Mouse (Mus musculus) right cerebral cortex, postnatal 10 days (tissue): ENCODE data around the gene Actn2.

Source experiments
- DNase-seq, 2 experiments: peaks; one replicate each; pipeline ENCODE4 v3.0.0; 2021; ENCODE audit warnings: low spot score in 2 of 2

Gene Actn2

GRCm38 (mm10) chr13:12257391-12258380 is 82.9 kb downstream of the Actn2 start, which contains the start of gene Mtr:
TSS of gene Mtr (minus strand) at chr13:12258113.
- DNase-seq = peak; percentile 98 to 99

GRCm38 (mm10) chr13:12256871-12257390 is 83.6 kb downstream of the Actn2 start:
- DNase-seq = no peak

DNA sequence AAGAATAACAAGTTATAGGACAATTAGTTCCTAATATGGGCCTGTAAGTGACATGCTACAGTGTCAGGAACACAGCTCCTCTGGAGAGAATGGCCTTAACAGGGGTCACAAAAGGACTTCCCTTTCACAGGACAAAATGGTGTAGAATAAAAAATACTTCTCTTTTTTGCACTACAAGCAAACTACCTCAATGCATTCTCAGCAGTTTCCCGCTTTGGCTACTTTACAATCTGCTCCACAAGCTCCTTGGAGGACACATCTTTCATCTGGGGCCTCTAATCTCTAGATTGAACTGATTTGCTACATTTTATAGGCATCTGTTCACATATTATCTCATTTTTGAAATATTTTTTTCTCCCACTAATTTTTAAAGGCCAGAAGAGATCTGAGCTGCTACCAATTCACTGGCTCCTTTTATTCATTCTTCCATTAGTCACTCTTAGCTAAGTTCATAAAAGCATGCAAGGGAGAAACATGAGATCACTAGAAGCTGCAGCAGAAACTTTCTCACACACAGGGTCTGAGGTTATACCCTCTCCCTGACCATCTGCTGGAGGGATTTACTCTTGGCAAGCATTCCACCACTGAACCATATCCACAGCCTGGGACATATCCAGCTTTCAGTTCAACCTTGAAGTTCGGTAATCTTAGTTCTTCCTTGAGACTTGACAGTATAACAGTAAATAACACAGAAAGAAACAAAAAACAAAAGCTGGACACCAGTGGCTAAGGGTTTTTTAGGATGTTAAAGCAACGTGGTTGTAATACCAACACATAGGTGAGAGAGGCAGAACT is 84.5 kb downstream of the Actn2 start:
- no peak for DNase-seq

DNA sequence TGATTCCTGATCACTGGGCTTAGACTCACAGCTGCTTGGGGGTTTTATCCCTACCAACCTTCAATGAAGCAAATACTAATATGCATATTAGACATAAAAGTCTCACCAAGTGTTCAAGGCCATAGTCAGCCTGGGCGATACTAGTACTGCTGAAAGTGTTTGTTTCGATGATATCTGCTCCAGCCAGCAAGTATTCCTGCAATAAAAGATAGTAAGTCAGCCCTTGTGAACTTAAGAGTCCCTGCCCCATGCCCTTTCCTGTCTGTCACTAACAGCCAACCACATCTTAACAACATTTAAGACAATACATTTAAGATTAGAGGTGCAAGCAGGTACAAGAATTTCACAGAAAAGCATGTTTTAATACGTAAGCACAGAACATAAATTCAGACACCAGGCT is 90.1 kb downstream of the Actn2 start:
- DNase-seq = no peak

- DNase-seq = no peak
Observed at GRCm38 (mm10) chr13:12249195-12249898, 91.2 kb downstream of the Actn2 start.

- DNase-seq = no peak
Observed at GRCm38 (mm10) chr13:12245938-12246337, 94.6 kb downstream of the Actn2 start.

- peak; percentile 29 to 40 for DNase-seq
Observed at GRCm38 (mm10) chr13:12243991-12244390, 96.6 kb downstream of the Actn2 start.

DNA sequence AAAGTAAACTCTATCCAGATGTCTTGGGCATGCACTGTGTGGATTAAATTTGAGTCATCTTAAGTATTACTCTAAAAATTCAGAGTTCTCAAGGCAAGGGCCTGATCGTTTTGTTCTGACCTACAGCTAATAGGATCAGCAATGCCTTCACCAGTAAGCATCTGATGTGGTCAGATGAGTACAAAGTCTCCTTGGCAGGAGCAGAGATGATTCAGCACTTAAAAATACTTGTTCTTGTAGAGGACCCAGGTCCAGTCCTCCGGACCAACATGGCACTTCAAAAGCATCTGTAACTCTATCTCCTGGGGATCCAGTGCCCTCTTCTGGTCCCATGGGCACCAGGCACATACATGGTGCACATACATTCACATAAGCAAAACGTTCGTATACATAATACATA is 108.4 kb downstream of the Actn2 start:
- DNase-seq = no peak

- no peak for DNase-seq
Observed at GRCm38 (mm10) chr13:12228248-12228647, 112.3 kb downstream of the Actn2 start.

DNA sequence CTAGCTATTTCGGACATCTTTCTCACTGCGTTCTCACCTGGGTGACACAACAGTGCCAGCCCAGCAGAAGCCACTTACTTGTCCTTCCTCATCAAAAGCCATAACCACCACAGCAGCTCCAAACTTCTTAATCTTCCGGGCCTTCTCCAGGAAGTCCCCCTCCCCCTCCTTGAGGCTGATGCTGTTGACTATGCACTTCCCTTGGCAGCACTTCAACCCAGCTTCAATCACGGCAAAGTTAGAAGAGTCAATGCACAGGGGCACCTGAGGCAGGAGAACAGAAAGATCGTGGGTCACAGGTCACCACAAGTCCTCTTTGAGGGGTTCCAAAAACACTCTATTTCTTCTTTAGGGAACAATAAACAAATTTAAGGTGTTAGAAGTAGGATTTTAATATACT is 113.0 kb downstream of the Actn2 start:
- no peak for DNase-seq
